Mouse (Mus musculus) embryonic fibroblast, embryonic 13.5 days (primary cell): Measurements from ENCODE around the gene Fbxl12.

Experiments used
- CTCF ChIP-seq: IDR thresholded peaks from 2 replicates; pipeline ENCODE4 v1.5.1; 2011; ENCODE audit warnings: mild to moderate bottlenecking, control low read depth, low read length, moderate library complexity, borderline replicate concordance; ENCODE audit not compliant: insufficient read depth
- POLR2A ChIP-seq: IDR thresholded peaks from 2 replicates; pipeline ENCODE4 v1.6.1; 2011; ENCODE audit warnings: low read depth, mild to moderate bottlenecking, control low read depth, low read length, moderate library complexity

DNA sequence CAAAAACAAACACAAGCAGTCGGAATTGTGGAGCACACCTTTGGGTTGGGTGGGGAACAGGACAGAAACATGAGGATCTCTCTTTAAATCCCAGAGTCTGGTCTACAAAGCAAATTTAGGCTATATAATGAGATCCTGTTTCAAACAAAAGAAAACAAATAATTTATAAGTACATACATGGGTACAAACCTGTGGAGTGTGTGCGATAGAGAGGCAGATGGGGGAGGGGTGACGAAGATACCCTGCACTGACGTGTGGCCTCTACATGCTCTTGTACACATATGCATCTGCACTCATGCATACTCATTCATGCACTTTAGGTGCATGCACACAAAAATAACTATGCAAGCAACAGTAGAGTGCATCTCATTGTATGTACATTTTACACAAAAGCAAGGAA, 5.1 kb downstream of the Fbxl12 start:
- no peak for TF ChIP-seq POLR2A
- no peak for TF ChIP-seq CTCF
